Mouse (Mus musculus): ENCODE measurements around the gene Metap2. TPM values are rescaled to one million over a fixed set of nuclear protein-coding genes. Genes with fewer than 3 reads are reported as not detected.
"Not testable (repeated sequence)": the region's sequence is repeated elsewhere in the genome, so short reads cannot be mapped to it uniquely, and the experiment has no call there.

The Metap2 gene
- polyA plus RNA-seq, 1 experiment from 2014 or later, result 235 TPM

GRCm38 (mm10) chr10:93881918-93882317, 15.0 kb downstream of the Metap2 start:
- Histone ChIP-seq H3K27me3 (ENCODE audit: poor library complexity, severe bottlenecking) (no peaks in the 10 kb centered on the region), H3K9me3 (no peaks in the 10 kb centered on the region; the same call in 1 of the 2 replicates), H3K36me3 (replicated peaks) (peaks cover 77% of the 10 kb centered on the region)

DNA sequence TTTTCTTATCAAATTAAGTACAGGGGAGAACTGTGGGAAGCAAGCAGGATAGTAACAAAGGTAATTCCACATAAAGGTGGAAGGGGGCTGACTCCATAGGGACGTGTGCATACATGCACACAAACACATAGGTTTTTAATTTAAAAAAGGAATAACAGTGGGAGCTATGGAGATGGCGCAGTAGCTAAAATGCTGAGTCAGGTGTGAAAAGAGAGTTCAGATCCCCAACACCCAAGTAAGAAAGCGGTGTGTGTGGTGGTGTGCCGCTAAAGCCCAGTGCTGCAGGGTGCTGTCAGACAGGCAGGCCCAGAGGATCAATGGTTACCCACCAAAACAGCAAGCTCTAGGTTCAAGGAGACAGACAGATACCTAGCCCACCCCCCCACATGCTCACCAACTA, 18.2 kb downstream of the Metap2 start:
- Histone ChIP-seq H3K9me3 (no peaks in the 10 kb centered on the region), H3K4me3 (no peak overlapping the region), H3K27me3 (ENCODE audit: poor library complexity, severe bottlenecking) (no peaks in the 10 kb centered on the region), H3K27ac (no peak overlapping the region), H3K4me1 (no peaks in the 10 kb centered on the region), H3K36me3 (replicated peaks) (peaks cover 75% of the 10 kb centered on the region)
- WGBS, result 92% methylated on average over 4 of the region's 4 CpGs
- no peak for DNase-seq (ENCODE audit: extremely low spot score, low spot score)

More at GRCm38 (mm10) chr10:93881918-93882317, 15.0 kb downstream of the Metap2 start:
- Histone ChIP-seq H3K27ac (no peak overlapping the region), H3K4me1 (no peaks in the 10 kb centered on the region), H3K4me3 (no peak overlapping the region)
- DNase-seq (ENCODE audit: extremely low spot score, low spot score), result no peak

DNA sequence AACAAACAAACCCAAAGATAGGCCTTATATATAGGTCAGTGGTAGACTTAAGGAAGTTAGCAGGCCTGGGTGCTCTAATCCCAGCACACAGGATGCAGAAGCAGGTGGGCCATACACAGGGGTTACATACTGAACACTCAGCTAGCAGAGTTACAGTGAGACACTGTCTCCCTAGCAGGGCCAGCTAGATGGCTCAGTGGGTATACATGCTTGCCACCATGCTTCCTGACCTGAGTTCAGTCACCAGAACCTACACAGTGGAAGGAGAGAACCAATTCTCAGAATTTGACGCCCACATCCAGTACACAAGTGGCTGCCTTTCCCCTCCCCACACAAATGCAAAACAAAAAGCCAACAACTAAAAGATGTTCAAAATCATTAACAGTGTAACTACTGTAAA, 20.1 kb downstream of the Metap2 start:
- Histone ChIP-seq H3K4me3 (no peak overlapping the region), H3K27me3 (ENCODE audit: poor library complexity, severe bottlenecking) (no peaks in the 10 kb centered on the region), H3K36me3 (replicated peaks) (peaks cover 84% of the 10 kb centered on the region), H3K4me1 (no peaks in the 10 kb centered on the region), H3K27ac (no peak overlapping the region), H3K9me3 (no peaks in the 10 kb centered on the region)
- WGBS, result 94% methylated on average over 1 of the region's 1 CpGs
- no peak for DNase-seq (ENCODE audit: extremely low spot score, low spot score)

- peaks cover 100% of the 10 kb centered on the region for H3K36me3 ChIP-seq (replicated peaks)
- 92% methylated on average over 4 of the region's 4 CpGs for WGBS
- H3K9me3 ChIP-seq, result no peaks in the 10 kb centered on the region
- H3K27ac ChIP-seq, result no peak overlapping the region
- no peak overlapping the region for H3K4me3 ChIP-seq
- DNase-seq (ENCODE audit: extremely low spot score, low spot score), result no peak
- H3K4me1 ChIP-seq, result no peaks in the 10 kb centered on the region
- no peaks in the 10 kb centered on the region for H3K27me3 ChIP-seq (ENCODE audit: poor library complexity, severe bottlenecking)
Observed at GRCm38 (mm10) chr10:93868886-93869285, 28.0 kb downstream of the Metap2 start.

DNA sequence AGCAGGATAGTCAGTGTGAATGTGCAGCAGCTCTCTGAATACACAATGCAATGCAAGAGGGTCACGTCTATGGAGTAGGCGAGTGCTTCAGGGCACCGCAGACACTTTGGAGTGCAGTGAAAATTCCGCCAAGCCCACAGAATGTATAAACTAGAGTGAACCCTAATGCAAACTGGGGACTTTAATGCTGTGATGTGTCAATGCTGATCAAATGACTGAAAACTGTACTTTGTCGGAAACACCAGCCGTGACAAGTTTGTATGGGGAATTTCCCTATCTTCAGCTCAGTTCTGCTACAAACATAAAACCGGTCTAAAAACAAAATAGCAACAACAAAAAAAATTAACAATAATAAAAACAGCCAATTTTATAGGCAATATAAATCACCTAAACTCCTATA, 28.5 kb downstream of the Metap2 start:
- 94% methylated on average over 7 of the region's 7 CpGs for WGBS
- H3K27me3 ChIP-seq (ENCODE audit: poor library complexity, severe bottlenecking), result no peaks in the 10 kb centered on the region
- no peak overlapping the region for H3K27ac ChIP-seq
- no peak overlapping the region for H3K4me3 ChIP-seq
- H3K9me3 ChIP-seq, result no peaks in the 10 kb centered on the region
- peaks cover 100% of the 10 kb centered on the region for H3K36me3 ChIP-seq (replicated peaks)
- DNase-seq (ENCODE audit: extremely low spot score, low spot score), result no peak
- no peaks in the 10 kb centered on the region for H3K4me1 ChIP-seq

DNA sequence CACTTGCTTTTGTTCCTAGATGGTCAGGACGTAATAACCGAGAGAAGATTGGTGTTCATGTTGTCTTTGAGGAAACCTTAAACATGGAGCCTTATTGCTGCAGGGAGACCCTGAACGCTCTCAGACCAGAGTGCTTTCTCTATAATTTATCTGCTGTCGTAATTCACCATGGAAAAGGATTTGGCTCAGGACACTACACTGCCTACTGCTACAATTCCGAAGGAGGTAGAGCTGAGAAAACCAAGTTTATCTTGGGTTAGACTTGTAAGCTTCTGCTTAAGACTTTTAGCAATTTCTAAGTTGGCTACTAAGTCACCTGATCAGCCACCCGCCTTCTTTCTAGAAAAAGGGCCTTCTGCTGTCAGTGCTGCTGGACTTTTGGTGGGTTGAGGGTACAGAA, 40.8 kb downstream of the Metap2 start:
- Histone ChIP-seq H3K9me3 (no peaks in the 10 kb centered on the region), H3K4me3 (no peak overlapping the region), H3K27me3 (ENCODE audit: poor library complexity, severe bottlenecking) (no peaks in the 10 kb centered on the region), H3K4me1 (no peaks in the 10 kb centered on the region), H3K36me3 (replicated peaks) (peaks cover 69% of the 10 kb centered on the region), H3K27ac (no peak overlapping the region)
- 93% methylated on average over 6 of the region's 6 CpGs for WGBS
- no peak for DNase-seq (ENCODE audit: extremely low spot score, low spot score)

GRCm38 (mm10) chr10:93855126-93855525, 41.8 kb downstream of the Metap2 start:
- Histone ChIP-seq H3K27ac (no peak overlapping the region), H3K4me1 (no peaks in the 10 kb centered on the region), H3K4me3 (no peak overlapping the region), H3K36me3 (replicated peaks) (peaks cover 66% of the 10 kb centered on the region), H3K27me3 (ENCODE audit: poor library complexity, severe bottlenecking) (no peaks in the 10 kb centered on the region), H3K9me3 (no peaks in the 10 kb centered on the region)
- WGBS, result 92% methylated on average over 9 of the region's 9 CpGs
- DNase-seq (ENCODE audit: extremely low spot score, low spot score), result no peak

DNA sequence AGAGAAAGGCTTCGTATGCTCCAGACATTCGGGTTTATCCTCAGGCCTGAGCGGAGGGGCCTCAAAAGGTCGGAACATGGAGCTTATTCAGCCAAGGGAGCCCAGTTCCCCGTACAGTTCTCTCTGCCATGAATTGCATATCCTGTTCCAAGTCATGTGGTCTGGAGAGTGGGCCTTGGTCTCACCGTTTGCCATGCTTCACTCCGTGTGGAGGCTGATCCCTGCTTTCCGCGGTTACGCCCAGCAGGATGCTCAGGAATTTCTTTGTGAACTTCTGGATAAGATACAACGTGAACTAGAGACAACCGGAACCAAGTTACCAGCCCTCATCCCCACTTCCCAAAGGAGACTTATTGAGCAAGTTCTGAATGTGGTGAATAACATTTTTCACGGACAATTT, 50.2 kb downstream of the Metap2 start:
- H3K36me3 ChIP-seq (replicated peaks), result peaks cover 80% of the 10 kb centered on the region
- 97% methylated on average over 13 of the region's 13 CpGs for WGBS

GRCm38 (mm10) chr10:93835115-93835514, 61.8 kb downstream of the Metap2 start:
- H3K27ac ChIP-seq; H3K36me3 ChIP-seq (replicated peaks); DNase-seq (ENCODE audit: extremely low spot score, low spot score); H3K9me3 ChIP-seq; H3K4me3 ChIP-seq: not testable (repeated sequence)
- 87% methylated on average over 7 of the region's 7 CpGs for WGBS
- peaks cover 59% of the 10 kb centered on the region for H3K4me1 ChIP-seq
- H3K27me3 ChIP-seq (ENCODE audit: poor library complexity, severe bottlenecking), result peaks cover 74% of the 10 kb centered on the region

More for the DNA sequence above, 50.2 kb downstream of the Metap2 start:
- H3K4me3 ChIP-seq, result no peak overlapping the region
- H3K27me3 ChIP-seq (ENCODE audit: poor library complexity, severe bottlenecking), result no peaks in the 10 kb centered on the region
- no peak for DNase-seq (ENCODE audit: extremely low spot score, low spot score)
- no peaks in the 10 kb centered on the region for H3K4me1 ChIP-seq
- H3K27ac ChIP-seq, result no peak overlapping the region
- peaks cover 28% of the 10 kb centered on the region for H3K9me3 ChIP-seq

GRCm38 (mm10) chr10:93834394-93834745, 62.5 kb downstream of the Metap2 start:
- Histone ChIP-seq H3K27me3 (ENCODE audit: poor library complexity, severe bottlenecking) (peaks cover 81% of the 10 kb centered on the region), H3K4me1 (peaks cover 62% of the 10 kb centered on the region), H3K4me3 (peak overlapping the region; percentile 68), H3K27ac (peak overlapping the region; percentile 89), H3K36me3 (replicated peaks) (no peaks in the 10 kb centered on the region), H3K9me3 (no peaks in the 10 kb centered on the region)
- no peak for DNase-seq (ENCODE audit: extremely low spot score, low spot score)
- WGBS, result 4% methylated on average over 13 of the region's 13 CpGs

GRCm38 (mm10) chr10:93833699-93834393, 63.0 kb downstream of the Metap2 start:
- Histone ChIP-seq H3K27ac (peak overlapping the region; percentile 89), H3K27me3 (ENCODE audit: poor library complexity, severe bottlenecking) (peaks cover 81% of the 10 kb centered on the region), H3K4me3 (peak overlapping the region; percentile 68), H3K36me3 (replicated peaks) (no peaks in the 10 kb centered on the region), H3K4me1 (peaks cover 62% of the 10 kb centered on the region), H3K9me3 (no peaks in the 10 kb centered on the region)
- peak; percentile 93 for DNase-seq (ENCODE audit: extremely low spot score, low spot score)
- WGBS, result under 1% methylated on average over 74 of the region's 75 CpGs

GRCm38 (mm10) chr10:93833370-93833698, 63.6 kb downstream of the Metap2 start:
- H3K36me3 ChIP-seq (replicated peaks), result no peaks in the 10 kb centered on the region
- peak overlapping the region; percentile 68 for H3K4me3 ChIP-seq
- DNase-seq (ENCODE audit: extremely low spot score, low spot score), result no peak
- peaks cover 61% of the 10 kb centered on the region for H3K4me1 ChIP-seq
- 3% methylated on average over 16 of the region's 16 CpGs for WGBS
- no peaks in the 10 kb centered on the region for H3K9me3 ChIP-seq
- peaks cover 76% of the 10 kb centered on the region for H3K27me3 ChIP-seq (ENCODE audit: poor library complexity, severe bottlenecking)
- peak overlapping the region; percentile 89 for H3K27ac ChIP-seq

GRCm38 (mm10) chr10:93832811-93833210, 64.1 kb downstream of the Metap2 start:
- DNase-seq (ENCODE audit: extremely low spot score, low spot score), result no peak
- Histone ChIP-seq H3K9me3 (no peaks in the 10 kb centered on the region), H3K27ac (no peak overlapping the region), H3K4me3 (no peak overlapping the region), H3K36me3 (replicated peaks) (no peaks in the 10 kb centered on the region), H3K4me1 (peaks cover 56% of the 10 kb centered on the region), H3K27me3 (ENCODE audit: poor library complexity, severe bottlenecking) (peaks cover 76% of the 10 kb centered on the region)
- WGBS, result 26% methylated on average over 9 of the region's 9 CpGs

Measured in forebrain, embryonic 10.5 days (tissue).